Mouse (Mus musculus): Measurements from ENCODE around the gene Pxk.
A peak's percentile ranks its signal among the peaks of the same experiment; 100 is the strongest.
"Not testable (repeated sequence)": the region's sequence is repeated elsewhere in the genome, so short reads cannot be mapped to it uniquely, and the experiment has no call there.

The Pxk gene

DNA sequence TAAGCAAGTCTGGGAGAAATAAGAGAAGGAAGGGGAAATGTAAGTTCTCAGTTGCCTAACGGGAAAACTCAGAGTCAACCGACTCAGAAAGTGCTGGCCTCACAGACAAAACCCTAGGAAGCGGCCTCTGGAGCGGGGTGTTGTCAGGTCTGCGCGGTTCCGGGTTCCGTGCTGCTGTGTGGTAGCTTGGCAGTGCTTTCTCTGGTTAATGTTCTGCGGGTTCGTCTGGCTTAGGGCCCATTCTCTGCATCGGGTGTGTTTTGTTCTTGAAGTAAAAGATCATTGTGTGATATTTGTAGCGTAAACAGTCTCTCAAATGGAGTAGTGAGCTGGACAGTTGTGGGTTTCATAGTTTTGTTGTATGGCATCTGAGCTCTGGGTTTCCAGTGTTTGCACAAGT is 4.7 kb downstream of the Pxk start:
- no peak for DNase-seq (ENCODE audit: low spot score)

DNA sequence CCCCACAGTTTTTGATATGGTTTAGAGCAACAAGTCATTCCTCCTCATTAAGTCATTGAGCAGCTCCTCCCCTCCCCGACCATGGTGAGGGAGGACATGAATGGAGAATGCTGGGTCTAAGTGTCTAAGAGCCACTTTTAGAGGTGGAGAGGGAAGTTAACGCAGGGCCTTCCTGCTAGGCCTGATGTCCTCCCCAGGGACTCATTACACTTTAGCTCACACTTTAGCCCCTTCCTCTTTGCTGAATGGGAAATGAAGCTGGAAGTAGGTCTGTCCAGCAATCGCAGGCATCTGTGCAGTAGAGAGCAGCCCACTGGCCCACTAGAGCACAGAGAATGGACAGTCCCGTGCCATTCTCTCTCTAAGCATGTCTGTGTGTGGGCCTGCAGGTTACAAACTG is 10.0 kb downstream of the Pxk start:
- no peak for DNase-seq (ENCODE audit: low spot score)

DNA sequence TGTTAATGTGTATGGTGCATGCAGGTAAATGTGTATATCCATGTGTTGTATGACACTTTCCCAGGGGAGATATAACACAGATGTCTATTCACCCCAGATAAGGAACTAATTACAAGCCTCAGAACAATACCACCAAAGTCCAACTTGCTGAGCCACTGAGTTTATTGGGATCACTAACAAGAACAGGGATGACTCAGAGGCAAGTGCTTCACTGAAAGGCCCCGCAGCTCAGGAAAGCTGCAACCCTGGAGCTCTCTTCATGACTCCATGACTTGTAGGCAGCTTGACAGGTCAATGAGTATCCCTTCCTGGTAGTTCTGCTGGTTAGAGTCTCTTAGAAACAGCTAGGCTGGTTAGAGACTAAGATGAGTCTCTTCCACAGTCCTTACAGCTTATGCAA is 11.0 kb downstream of the Pxk start:
- DNase-seq (ENCODE audit: low spot score) = no peak

DNA sequence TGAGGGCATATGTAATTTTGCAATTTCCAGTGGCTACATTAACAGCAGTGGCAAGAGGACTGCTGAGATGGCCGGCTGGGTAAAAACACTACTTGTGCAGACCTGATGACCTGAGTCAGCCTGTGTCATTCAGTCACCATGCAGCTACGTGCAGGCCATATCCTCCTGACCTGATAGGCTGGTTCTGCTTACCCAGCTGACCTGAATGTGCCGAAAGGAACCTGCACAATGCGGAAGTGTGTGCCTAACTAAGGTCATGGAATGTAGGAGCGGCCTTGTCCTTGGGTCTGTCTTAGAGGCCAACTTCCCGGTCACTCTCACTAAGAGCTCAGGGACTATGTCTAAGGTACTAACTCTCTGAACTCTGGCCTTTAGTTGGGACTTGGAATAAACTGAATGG is 13.5 kb downstream of the Pxk start:
- DNase-seq (ENCODE audit: low spot score) = no peak

DNA sequence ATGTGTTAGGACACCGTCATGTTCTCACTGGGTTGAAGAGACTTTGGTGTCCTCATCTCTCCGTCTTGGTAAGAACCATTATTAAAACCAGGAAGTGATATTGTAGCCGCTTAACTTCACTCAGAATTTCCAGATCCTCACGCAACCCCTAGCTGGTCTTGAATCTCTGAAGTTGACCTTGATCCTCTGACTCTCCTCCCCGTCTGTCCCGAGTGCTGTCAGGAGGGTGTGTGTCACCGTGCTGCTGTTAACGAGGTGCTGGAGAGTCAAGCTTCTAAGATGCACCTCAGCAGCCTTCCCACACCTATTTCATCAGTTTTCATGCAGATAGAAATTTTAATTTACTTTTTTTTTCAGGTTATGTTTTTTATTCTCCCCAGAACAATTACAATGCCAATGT is 14.0 kb downstream of the Pxk start:
- DNase-seq (ENCODE audit: low spot score) = no peak

DNA sequence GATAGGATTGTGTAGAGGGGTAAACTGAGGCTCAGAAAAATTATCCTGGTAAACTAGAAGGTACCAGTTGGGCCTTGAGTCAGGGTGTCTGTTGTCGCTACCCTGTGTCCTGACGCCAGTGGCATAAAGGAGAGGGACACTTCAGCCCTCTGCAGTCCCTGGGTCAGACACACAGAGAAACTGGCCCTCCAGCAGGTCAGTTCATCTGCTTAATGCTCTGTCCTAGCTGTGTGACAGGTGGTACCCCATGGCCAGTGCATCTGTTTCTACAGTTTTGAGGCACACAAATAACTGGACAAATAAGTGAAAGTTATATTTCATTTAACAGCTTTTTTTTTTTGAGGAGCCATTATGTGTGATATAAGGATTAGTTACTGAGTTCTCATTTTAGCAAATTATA is 15.6 kb downstream of the Pxk start:
- no peak for DNase-seq (ENCODE audit: low spot score)

DNA sequence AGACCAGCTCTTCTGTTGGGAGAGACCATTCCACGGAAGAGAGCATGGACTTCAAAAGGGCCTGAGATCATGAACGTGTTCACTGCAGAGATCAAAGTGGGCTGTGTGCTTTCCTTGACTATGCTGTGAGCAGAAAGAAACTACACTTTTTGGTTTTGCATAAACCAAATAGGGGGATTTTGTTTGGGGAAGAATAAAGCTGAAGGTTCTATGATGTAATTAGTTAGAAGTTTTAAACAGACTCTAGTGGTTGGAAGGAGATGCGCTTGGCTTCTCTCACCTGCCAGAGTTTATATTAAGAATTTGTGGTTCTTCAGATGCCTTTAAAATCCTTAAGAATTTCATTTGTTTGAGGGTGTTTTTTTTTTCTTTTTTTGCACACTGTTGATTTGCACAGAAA is 16.3 kb downstream of the Pxk start:
- no peak for DNase-seq (ENCODE audit: low spot score)

DNA sequence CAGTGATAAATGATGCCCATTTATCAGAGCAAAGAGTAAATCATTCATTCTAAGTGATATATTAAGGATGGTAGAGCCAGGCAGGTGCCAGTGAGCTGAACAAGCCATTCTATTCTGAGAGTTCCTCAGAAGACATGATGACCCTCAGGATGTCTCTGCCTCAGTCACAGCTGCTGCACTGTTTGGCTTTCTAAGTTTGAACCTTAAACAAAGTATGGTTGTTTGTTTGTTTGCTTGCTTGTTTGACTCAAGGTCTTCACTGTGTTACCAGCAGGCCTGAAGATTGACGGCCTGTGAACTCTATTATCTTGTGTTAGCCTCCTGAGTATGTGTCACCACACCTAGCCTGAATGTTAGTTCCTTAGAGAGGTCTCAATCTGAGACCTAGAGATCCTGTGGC is 16.7 kb downstream of the Pxk start:
- DNase-seq (ENCODE audit: low spot score) = no peak

DNA sequence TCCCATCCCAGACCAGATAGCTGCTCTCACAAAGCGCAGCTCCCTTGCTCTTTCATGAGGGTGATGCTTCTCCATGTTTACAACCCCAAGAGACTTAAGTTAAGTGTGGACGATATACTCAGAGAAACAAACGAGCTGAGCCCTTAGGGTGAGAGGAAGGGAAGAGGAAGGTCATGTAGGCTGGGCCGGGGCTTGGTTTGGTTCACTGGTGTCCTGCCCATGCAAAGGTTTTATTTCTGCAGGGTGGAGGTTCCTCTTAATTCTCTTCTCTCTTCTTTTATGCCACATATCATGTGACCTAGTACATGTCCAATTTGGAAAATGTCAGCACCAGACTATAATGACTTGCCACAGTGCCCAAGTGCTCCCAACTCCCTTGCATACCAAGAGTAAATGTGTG is 17.8 kb downstream of the Pxk start:
- DNase-seq (ENCODE audit: low spot score) = no peak

DNA sequence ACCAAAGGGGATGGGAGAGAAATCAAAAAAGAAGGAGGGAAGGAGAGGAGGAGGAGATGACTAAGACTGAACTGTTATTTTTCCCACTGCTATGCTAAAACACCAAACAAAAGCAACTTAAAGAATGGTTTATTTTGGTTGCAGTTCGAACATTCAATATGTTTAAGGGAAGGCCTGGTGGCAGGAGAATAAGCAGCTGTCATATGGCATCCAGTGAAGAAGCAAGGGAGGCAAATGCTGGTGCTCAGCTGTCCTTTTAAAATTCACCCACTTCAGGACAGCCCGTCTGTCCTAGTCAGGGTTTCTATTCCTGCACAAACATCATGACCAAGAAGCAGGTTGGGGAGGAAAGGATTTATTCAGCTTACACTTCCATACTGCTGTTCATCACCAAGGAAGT is 19.4 kb downstream of the Pxk start:
- no peak for DNase-seq (ENCODE audit: low spot score)

DNA sequence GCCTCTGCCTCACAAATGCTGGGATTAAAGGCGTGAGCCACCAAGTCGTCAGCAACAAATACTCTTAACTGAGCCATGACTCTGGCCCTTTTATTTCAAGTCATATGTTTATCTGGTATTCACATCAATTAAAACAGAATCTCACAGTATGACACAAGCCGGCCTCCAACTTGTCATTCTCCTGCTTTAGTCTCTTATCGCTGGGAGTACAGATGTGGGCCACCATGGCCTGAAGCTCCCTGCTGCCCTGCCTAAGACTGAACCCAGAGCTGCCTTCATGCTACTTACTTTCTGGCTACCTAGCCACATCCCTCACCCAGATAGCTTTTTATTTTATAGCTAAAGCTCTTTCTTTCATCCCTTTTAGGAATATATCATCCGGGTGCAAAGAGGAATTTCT is 21.4 kb downstream of the Pxk start:
- DNase-seq (ENCODE audit: low spot score) = no peak

DNA sequence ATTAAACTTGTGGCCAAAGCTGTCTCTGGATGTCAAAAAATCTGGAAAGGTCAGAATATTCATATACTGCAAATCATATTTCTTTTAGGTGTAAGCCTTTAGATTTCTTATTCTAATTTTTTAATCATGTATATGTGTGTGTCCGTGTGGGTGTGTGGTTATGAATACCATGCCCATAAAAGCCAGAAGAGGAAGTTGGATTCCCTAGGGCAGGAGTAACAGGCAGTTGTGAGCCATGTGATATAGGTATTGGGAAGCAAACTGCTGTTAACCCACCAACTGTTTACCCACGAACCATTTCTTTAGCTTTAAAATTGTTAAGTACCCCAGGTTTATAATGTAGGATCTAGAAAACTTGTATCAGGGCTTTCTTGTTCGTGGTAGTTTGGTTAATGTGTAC is 21.9 kb downstream of the Pxk start:
- DNase-seq (ENCODE audit: low spot score) = no peak

DNA sequence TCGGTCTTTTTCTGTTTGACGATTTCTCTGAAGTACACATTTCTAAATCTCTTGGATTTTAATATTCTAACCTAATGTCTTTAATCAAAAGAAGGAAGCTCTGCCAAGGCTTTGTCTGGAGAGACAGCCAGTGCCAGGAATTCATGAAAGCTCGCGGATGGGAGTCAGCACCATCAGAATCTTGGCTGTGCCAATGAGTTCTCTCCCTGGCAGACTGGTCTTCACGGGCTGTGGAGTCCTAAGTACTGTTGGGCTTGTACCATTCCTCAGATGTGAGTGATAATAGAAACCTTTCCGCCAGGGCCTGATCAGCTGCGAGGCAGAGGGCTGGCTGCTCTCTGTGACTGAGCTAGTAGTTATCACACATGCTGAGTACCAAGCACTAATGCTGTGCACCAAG is 25.1 kb downstream of the Pxk start:
- no peak for DNase-seq (ENCODE audit: low spot score)

DNA sequence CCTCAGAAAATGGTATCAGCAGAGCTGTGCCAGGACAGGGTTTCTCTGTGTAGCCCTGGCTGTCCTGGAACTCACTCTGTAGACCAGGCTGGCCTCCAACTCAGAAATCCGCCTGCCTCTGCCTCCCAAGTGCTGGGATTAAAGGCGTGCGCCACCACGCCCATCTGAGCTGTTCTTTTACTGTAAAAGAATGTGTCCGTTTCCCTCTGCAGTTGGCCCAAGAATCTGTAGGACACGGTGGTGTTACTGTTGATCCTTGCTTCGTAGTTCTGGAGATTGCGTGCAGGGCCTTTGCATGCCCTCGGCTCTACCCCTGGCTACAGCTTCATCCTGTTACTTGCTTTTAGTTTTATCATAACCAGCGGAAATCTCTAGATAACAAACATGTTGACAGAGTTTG is 25.6 kb downstream of the Pxk start:
- not testable (repeated sequence) for DNase-seq (ENCODE audit: low spot score)

DNA sequence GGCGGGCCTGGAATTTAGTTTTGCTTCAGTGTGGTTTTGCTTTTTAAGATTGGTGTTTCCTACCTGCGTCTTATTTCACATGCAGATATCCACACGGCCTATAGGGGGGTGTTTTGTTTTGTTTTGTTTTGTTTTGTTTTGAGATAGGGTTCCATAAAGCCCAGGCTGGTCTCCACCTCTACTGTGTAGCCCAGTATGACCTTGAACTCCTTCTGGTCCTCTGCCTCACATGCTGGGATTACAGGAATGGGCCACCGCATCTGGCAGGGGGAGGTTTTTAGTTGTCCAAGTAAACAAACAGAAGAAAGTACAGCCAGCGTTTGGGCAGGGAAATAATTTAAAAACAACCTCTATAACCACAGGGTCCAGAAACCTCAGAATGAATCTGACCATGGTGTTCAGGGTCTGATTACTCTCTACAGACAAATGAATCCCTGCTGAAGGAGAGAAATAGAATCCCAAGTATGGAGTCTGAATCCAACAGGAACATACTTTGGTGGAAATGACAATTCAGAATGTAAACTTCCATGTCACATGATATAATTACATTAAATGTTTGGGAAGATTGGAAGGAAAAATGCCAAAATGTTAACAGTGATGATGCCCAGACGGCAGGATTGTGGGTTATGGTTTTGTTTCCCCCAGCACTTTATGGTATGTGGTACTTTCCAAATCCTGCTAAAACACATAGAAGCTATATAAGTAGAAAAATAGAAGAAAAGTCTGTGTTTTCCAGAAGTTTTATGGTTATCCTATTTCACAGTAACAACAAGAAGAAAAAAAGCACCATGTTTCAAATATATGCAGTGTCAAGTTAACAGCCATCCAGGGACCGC is 26.3 kb downstream of the Pxk start:
- no peak for DNase-seq (ENCODE audit: low spot score)

DNA sequence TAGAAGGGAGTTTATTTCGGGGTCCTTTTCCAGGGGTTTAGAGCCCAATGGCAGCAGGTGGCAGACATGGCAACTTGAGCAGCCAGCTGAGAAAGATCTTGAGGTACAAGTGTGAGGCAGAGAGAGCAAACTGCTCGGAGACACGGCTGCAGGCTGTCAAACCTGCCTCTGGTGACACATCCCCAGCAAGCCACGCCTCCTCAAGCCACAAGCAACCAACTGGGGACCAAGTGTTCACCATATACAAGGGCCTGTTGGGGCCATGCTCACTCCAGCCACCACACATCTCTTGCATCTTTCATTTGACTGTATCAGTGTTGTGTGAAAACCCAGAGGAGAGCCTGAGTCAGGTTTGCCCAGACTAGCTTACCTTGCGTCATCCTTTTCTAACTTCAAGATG is 30.0 kb downstream of the Pxk start:
- DNase-seq (ENCODE audit: low spot score) = no peak

DNA sequence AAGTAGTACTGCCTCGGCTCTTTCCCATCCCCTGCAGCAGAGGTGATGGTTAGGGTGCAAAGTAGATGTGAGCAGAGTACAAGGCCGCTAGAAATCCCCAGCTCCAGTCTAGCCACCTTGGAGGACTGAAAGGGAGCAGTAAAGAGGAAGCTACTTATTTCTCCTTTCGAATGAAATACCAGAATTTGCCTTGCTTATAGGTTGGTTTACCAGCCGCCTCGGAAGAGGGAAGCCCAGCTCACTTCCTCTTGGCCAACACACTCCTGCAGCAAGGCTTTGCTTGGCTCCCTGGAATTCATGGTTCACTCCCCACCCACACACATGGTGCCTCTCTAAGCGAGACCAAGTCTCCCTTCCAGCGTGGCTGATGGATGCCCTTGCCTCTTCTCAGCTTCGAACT is 34.8 kb downstream of the Pxk start:
- no peak for DNase-seq (ENCODE audit: low spot score)

DNA sequence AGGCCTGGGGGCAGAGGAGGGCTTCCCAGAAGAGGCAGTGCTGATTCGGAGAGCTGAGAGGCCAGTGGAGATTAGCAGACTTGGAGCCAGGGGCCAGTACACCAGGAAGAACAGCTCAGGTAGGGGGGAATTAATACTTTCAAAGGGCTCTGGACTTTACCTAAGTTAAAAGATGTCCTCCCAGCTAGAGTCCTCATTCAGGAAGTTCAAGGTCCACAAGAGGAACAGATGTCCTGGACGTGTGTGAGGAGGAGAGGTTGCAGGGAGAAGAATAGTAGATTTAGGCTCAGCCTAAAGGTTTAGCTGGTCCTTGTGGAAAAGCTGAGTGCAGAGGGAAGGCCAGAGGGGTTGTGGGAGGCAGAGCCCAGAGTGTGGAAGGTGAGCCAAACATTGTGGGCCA is 36.2 kb downstream of the Pxk start:
- DNase-seq (ENCODE audit: low spot score) = no peak

DNA sequence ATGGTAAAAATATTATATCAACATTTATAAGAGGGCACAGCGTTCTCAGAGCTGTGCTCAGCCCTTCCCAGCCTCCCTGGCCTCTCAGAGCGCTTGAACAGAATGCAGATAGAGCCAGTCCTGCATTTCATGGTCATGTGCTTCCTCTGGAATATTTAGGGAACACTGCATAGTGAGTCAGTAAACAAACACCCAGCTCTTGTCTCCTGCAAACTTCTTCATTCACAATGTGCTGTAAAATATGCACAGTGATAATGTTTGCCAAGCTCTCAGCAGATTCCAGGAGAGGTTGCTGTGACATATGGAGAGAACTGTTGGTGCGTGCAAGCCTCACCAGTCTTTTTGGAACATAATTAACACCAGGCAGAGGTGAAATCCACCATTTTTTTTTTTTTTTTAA is 37.1 kb downstream of the Pxk start:
- DNase-seq (ENCODE audit: low spot score) = peak; percentile 43

DNA sequence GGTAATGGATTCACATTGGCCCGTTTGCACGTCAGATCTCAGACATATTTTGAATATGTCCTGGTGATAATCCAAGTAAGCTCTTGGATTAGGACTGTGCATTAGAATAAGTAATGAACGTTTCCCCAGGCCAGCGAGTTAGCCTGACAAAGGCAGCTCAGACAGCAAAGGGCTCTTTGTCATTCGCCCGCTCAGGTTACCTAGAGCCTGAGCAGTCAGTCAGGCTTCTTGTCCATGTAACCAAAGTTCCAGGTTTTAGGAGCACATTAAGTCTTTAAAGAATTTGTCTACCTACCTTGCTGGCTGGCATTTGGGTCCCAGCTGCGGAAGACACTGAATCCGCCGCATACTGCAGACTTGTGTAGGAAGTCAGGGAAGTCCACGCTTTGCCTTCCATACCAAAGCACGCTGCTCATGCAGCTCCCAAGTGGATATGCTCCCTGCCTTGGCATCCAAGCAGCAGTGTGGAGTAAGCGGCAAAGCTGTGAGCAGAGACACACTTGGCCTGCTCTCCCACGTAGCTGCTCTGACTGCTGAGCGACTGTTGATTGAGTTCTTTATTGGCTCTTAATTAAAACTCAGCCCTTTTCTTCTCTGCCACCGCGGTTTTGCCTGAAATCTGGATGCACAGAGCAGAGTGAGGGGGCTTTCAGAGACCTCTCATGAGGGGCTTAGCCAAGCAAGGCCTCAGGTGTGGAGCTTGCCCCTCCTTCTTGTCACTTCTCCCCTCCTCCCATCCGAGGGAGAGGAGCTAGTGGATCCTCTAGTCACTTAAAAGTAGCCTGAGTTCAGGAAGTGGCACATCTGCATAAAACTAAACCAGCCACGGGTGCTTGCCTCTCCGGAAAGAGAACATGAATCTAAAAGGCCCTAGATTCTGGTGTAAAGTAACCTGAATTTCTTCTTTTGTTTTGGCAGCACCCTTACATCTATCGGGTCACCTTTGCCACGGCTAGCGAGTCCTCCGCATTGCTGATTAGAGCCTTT is 42.0 kb downstream of the Pxk start:
- no peak for DNase-seq (ENCODE audit: low spot score)

DNA sequence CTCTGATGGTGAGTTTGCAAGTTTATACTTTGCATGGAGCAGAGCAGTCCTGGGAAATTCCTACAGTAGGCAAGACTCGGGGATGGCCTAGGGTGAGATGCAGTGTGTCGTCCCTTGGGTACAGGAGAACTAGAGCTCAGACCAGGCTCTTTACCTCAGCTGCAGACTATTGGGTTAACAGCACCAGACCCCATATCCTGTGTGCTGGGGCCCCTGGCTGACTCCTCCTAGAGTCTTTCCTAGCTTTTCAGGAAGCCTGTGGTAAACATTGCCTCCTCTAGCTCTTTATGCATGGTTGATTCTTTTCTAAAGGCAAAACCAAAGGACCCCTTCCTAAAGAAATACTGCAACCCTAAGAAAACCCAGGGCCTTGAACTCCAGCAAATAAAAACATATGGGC is 43.1 kb downstream of the Pxk start:
- DNase-seq (ENCODE audit: low spot score) = no peak

DNA sequence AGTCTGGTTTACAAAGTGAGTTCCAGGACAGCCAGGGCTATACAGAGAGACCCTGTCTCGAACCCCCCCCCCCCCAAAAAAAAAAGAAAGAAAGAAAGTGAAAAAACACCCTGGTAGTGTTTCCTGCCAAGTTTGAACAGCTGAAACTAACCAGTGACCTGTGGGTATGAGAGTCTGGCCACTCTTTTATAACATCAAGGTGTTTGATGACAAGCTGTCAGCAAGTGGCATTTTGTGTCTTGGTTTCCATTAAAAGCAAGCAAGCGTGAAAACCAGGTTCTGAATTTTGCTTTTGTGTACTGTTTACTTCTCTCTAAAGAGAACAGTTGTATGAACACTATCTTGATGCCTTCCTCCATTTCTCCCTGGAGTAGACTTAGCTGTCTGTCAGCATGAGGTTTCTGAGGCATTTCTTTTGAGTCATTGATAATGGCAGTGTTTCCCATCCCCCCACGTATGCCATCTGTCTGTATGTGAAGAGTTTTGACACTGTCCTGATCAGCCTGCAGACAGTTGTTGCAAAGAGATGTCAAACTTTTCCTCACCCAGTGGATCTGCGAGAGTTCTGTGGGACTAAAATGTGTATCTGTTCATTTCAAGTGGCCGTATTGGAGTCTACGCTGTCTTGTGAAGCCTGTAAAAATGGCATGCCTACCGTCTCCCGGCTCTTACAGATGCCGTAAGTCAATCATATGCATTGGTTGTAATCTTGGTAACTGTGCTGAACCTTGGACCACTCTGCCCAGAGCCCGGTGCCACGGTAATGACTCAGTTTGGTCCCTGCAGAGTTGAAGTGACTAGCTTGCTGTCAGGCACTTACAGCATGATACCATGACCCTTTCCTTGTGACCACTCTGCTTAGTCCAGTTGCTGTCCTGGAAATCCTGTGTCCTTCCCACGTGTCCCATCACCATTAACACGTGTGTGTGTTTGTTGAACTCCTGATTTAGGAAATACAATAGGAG is 47.9 kb downstream of the Pxk start:
- DNase-seq (ENCODE audit: low spot score) = no peak

Data from left cerebral cortex, adult 11 months (tissue).